Mouse (Mus musculus): ENCODE measurements around the gene Tph1. TPM values are rescaled to one million over a fixed set of nuclear protein-coding genes. Genes with fewer than 3 reads are reported as not detected.

Tph1 gene
- polyA plus RNA-seq (2015; fragmentation: Nextera tagmentation; extraction: Ambion mirVana): 0.53 and 0.67 TPM in 2 replicates

DNA sequence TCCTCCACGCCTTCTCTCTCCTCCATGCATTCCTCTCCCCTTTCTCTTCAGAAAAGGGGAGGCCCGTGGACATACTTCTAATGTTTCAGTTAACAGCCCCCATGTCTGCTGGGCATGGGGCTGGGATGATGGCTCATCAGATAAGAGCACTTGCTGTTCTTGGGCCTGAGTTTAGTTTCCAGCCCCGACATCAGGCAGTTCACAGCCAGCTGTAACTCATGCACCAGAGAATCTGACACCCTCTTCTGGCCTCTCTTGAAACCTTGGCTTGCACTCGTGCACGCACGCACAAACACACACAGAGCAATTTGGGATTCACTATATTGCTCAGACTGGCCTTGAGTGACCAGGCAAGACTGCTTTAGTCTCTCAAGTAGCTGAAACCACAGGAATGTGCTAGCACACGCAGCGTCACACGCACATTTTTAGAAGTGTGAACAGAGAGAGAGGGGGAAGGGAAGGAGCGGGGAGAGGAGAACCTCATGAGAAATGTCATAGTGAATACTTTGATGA is at the start of gene Tph1:
Gene Tph1, minus strand, starts transcription at position 378 of the 513 bp plus-strand sequence.
- Histone ChIP-seq H3K4me2 (no peak within 1 kb of the TSS), H3K27me3 (replicated peaks) (peaks cover under 1% of the 10 kb centered on the region; the same call in 1 of the 2 replicates), H3K4me1 (0 out of 2 replicates have a peak, but pooled peaks cover 2% of the 10 kb centered on the region), H3K36me3 (no peaks in the 10 kb centered on the region), H3K4me3 (replicated peaks) (no peak within 1 kb of the TSS), H3K9me3 (no peaks in the 10 kb centered on the region), H3K9ac (no peak within 1 kb of the TSS), H3K27ac (no peak within 1 kb of the TSS)
- no peak for ATAC-seq (ENCODE audit: insufficient read depth, low FRiP score, low read depth)
- 42% methylated on average over 10 of the region's 10 CpGs for WGBS

DNA sequence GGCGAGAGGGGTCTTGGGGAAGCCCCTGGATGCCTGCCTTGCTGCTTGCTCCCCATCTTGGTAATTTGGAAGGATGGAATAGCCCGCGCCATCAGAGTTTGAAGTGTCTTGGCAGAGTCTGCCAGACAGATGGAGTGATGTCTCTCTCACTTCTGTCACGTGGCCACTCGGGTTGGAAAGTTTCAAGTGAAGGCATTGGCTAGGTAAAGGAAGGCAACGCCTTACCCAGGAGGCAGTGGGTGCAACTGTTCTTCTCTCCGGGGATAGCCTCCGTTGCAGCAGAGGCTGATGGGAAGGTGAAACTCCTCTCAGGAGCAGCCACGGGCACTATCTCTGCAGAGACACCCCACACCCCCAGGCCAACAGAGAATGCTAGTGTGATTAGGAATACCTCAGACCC is 48.1 kb upstream of the Tph1 start:
- no peaks in the 10 kb centered on the region for H3K36me3 ChIP-seq
- H3K4me1 ChIP-seq: no peaks in the 10 kb centered on the region
- ATAC-seq (ENCODE audit: insufficient read depth, low FRiP score, low read depth): no peak
- H3K27me3 ChIP-seq (replicated peaks): no peaks in the 10 kb centered on the region
- H3K27ac ChIP-seq: no peak overlapping the region
- H3K4me2 ChIP-seq: no peak overlapping the region
- H3K9ac ChIP-seq: no peak overlapping the region
- WGBS: 70% methylated on average over 9 of the region's 9 CpGs
- H3K9me3 ChIP-seq: no peaks in the 10 kb centered on the region
- H3K4me3 ChIP-seq (replicated peaks): no peak overlapping the region

DNA sequence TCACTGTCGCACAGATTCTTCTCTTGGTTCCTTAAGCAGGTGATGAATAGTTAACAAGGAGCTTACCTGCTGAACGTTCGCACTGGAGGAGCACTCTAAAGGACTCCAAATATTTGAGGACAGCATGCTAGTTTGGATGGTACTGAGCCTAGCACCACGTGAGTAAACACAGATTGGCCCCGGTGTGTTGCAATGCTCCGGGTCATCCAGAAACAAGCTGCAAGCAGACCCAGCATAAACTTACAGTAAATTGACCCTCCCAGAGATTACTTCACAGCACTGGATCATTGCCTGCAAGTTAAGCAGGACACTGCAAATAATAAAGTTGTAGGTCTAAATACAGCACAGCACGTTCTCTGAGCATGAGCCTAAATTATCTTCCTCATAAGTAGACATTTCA is 47.2 kb upstream of the Tph1 start:
- Histone ChIP-seq H3K36me3 (no peaks in the 10 kb centered on the region), H3K27me3 (replicated peaks) (no peaks in the 10 kb centered on the region), H3K9ac (no peak overlapping the region), H3K9me3 (no peaks in the 10 kb centered on the region), H3K27ac (no peak overlapping the region), H3K4me2 (no peak overlapping the region), H3K4me3 (replicated peaks) (no peak overlapping the region), H3K4me1 (no peaks in the 10 kb centered on the region)
- 53% methylated on average over 7 of the region's 7 CpGs for WGBS
- peak; percentile 65; the same call in 1 of the 2 replicates for ATAC-seq (ENCODE audit: insufficient read depth, low FRiP score, low read depth)

DNA sequence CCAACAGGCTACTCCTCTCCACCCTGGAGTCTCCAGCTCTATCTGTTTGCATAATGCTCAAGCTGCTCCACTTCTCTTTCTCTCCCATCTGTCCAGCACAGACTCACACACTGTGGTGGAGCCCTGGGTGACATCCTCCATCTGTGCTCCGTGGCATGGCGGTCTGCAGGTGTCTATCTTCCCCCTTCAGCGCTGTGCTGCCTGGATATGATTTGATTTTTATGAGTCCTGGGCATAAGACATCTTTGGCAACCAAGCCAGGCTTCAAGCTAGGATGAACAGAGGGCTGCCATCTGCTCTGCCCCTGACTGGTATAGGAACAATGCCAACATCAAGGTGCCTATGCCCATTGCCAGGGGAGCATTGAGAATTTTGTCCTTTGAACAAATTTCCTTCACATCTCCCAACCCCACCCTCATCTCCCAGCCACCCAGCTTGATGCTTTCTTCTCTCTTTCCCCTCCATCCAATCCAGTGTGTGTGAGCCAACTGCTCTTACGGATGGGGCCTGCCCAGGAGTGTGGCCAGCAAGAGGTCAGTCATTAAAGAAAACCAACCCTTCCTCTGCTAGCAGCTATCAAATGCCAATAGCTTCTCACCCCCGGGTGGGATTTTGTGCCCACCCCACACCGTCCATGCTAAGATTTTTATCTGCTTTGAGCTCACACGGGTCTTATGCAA is 46.4 kb upstream of the Tph1 start:
- H3K9ac ChIP-seq: no peak overlapping the region
- WGBS: 80% methylated on average over 7 of the region's 7 CpGs
- H3K27me3 ChIP-seq (replicated peaks): no peaks in the 10 kb centered on the region
- ATAC-seq (ENCODE audit: insufficient read depth, low FRiP score, low read depth): no peak
- H3K9me3 ChIP-seq: no peaks in the 10 kb centered on the region
- H3K4me2 ChIP-seq: no peak overlapping the region
- H3K4me1 ChIP-seq: no peaks in the 10 kb centered on the region
- no peak overlapping the region for H3K27ac ChIP-seq
- no peak overlapping the region for H3K4me3 ChIP-seq (replicated peaks)
- H3K36me3 ChIP-seq: no peaks in the 10 kb centered on the region

DNA sequence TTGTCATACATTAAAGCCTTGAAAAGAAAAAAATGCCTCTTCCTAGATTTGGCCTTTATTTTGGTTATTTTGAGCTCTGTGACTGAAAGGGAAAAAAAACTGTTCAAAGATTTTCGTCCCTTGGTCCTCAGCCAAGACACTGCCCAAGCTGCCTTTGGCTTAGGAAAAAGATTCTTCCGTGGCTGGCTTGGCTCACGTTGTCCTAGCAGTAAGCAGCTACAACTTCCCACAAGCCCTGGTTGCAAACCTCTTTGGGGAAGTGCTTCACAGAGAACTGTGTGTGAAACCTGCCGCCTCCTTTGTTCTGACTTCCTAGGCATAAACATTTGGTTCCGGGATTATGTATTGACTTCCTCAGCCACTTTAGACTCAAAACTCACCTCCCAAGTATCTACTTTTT is 44.6 kb upstream of the Tph1 start:
- 40% methylated on average over 5 of the region's 5 CpGs for WGBS
- no peaks in the 10 kb centered on the region for H3K27me3 ChIP-seq (replicated peaks)

DNA sequence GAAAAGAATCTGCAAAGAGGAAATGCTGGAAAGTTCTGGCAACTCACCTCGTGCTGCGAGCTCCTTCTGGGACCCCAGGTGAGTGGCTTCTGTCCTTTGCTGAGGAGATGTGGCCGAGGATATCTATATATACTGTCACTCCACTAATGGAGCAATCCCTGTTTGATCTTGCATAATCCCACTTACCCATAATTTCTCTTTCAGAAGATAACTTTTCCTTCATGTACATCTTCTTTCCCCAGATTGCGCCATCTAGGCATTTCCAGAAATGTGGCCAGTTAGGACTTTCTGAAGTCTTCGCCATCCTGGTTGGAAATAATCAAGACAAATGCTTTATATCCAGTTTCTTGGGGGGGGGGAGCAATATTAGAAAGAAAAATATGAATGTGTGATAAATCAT is 43.3 kb upstream of the Tph1 start, which contains the start of gene Saa3:
Gene Saa3, minus strand, starts transcription at position 101 of the 400 bp plus-strand sequence.
- 84% methylated on average over 5 of the region's 5 CpGs for WGBS
- ATAC-seq (ENCODE audit: insufficient read depth, low FRiP score, low read depth): no peak
- H3K27me3 ChIP-seq (replicated peaks): no peaks in the 10 kb centered on the region
- H3K27ac ChIP-seq: no peak within 1 kb of the TSS
- H3K4me2 ChIP-seq: no peak within 1 kb of the TSS
- H3K36me3 ChIP-seq: no peaks in the 10 kb centered on the region
- no peak within 1 kb of the TSS for H3K9ac ChIP-seq
- H3K4me3 ChIP-seq (replicated peaks): no peak within 1 kb of the TSS
- no peaks in the 10 kb centered on the region for H3K9me3 ChIP-seq
- H3K4me1 ChIP-seq: no peaks in the 10 kb centered on the region

More for the DNA sequence above, 44.6 kb upstream of the Tph1 start:
- ATAC-seq (ENCODE audit: insufficient read depth, low FRiP score, low read depth): no peak
- Histone ChIP-seq H3K4me2 (no peak overlapping the region), H3K9me3 (no peaks in the 10 kb centered on the region), H3K36me3 (no peaks in the 10 kb centered on the region), H3K4me3 (replicated peaks) (no peak overlapping the region), H3K9ac (no peak overlapping the region), H3K4me1 (no peaks in the 10 kb centered on the region), H3K27ac (no peak overlapping the region)

DNA sequence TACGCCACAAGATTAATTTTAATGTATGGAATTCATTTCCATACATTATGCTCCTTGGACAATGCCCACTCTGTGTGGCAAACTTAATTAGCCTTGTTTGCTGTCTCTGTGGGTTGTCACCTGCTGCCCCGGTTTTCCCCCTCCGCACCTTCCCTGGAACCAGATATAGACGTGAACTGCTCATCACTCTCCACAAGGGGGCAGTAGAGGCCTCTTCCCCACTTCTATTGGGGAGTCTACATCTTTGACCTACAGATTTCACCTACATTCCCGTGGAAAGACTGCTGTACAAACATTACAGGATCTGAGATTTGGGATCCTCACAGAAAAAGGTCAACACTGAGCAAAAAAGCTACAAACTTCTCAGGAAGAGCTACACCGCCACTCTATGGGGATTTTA is 42.2 kb upstream of the Tph1 start:
- no peak overlapping the region for H3K4me3 ChIP-seq (replicated peaks)
- H3K27ac ChIP-seq: no peak overlapping the region
- no peak overlapping the region for H3K9ac ChIP-seq
- WGBS: 31% methylated on average over 6 of the region's 6 CpGs
- ATAC-seq (ENCODE audit: insufficient read depth, low FRiP score, low read depth): no peak
- no peaks in the 10 kb centered on the region for H3K27me3 ChIP-seq (replicated peaks)
- H3K4me1 ChIP-seq: peaks cover 2% of the 10 kb centered on the region
- no peaks in the 10 kb centered on the region for H3K36me3 ChIP-seq
- no peaks in the 10 kb centered on the region for H3K9me3 ChIP-seq
- no peak overlapping the region for H3K4me2 ChIP-seq

DNA sequence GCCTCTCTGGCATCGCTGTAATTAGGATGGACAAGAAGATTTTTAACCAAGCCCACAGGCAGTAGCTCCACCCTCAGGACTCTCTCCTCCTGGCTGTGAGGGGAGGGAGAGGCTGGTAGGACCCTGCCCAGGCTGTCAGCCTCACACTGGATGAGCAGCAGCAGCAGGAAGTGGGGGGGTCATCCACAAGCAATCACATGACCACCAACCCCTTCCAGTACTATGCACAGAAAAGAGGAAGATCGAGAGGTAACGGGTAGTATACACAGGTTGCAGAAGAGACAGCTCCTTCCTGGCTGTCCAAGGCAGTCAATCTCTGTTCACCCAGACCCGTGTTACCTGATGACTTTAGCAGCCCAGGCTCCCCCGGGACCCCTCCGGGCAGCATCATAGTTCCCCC is 39.9 kb upstream of the Tph1 start:
- H3K9me3 ChIP-seq: no peaks in the 10 kb centered on the region
- ATAC-seq (ENCODE audit: insufficient read depth, low FRiP score, low read depth): no peak
- H3K36me3 ChIP-seq: peaks cover 5% of the 10 kb centered on the region; the same call in 1 of the 2 replicates
- H3K4me2 ChIP-seq: no peak overlapping the region
- WGBS: 61% methylated on average over 6 of the region's 6 CpGs
- no peak overlapping the region for H3K4me3 ChIP-seq (replicated peaks)
- H3K9ac ChIP-seq: no peak overlapping the region
- no peak overlapping the region for H3K27ac ChIP-seq
- peaks cover 7% of the 10 kb centered on the region for H3K4me1 ChIP-seq
- H3K27me3 ChIP-seq (replicated peaks): no peaks in the 10 kb centered on the region

DNA sequence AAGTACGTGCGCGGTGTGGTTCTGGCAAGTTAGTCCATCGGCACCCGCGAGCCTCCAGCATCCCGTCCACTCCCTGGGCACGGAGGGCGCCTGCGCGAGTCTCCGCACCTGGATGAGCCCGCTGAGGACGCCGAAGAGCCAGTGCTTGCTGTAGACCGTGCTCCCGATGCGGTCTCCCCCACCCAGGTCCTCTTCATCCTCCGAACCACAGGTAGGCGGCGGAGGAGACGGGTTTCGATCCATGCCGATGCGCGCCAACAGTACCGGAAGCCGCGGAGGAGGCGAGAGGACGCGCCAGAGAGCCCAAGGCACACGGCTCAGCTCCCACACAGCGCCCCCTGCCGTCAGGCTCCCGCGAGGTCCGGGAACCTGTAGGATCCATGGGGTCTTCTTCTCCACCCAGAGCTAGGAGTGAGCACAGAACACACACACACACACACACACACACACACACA is 38.1 kb upstream of the Tph1 start, which contains the start of gene Saal1:
Gene Saal1, minus strand, starts transcription at position 291 of the 455 bp plus-strand sequence.
- H3K4me2 ChIP-seq: peak within 1 kb of the TSS; percentile 50
- peaks cover 7% of the 10 kb centered on the region for H3K4me1 ChIP-seq
- peak within 1 kb of the TSS; percentile 59 for H3K9ac ChIP-seq
- H3K9me3 ChIP-seq: no peaks in the 10 kb centered on the region
- under 1% methylated on average over 38 of the region's 38 CpGs for WGBS
- peak; percentile 93 for ATAC-seq (ENCODE audit: insufficient read depth, low FRiP score, low read depth)
- peak within 1 kb of the TSS; percentile 72 for H3K4me3 ChIP-seq (replicated peaks)
- H3K27me3 ChIP-seq (replicated peaks): no peaks in the 10 kb centered on the region
- peaks cover 18% of the 10 kb centered on the region for H3K36me3 ChIP-seq
- peak within 1 kb of the TSS; percentile 76; the same call in 1 of the 2 replicates for H3K27ac ChIP-seq

DNA sequence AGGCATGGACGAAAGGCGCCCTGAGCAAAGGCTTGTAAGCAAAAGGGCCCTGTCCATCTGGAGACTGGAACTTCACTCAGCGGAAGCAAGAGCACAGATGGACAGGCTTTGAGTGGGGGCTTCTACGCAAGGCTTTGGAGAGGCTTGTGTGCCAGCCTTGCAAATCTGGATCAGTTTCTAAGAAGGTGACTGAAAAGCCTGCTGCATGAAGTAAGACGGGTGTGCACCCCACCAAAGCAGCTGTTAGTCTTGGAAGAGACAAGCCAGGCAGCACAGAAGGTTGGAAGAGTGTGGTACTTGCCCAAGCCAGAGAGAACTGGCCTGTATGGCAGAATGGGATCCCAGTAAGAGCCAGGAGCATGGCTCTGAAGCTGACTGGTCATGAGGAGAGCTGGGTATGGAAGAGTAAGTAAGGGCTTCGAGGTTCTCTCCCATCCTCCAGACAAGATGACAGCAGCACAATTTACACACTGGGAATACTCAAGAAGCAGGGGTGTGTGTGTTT is 28.2 kb upstream of the Tph1 start:
- Histone ChIP-seq H3K4me2 (no peak overlapping the region), H3K9me3 (no peaks in the 10 kb centered on the region), H3K4me3 (replicated peaks) (no peak overlapping the region), H3K4me1 (no peaks in the 10 kb centered on the region), H3K27me3 (replicated peaks) (no peaks in the 10 kb centered on the region), H3K36me3 (peaks cover 76% of the 10 kb centered on the region), H3K9ac (no peak overlapping the region), H3K27ac (no peak overlapping the region)
- WGBS: 93% methylated on average over 6 of the region's 6 CpGs
- no peak for ATAC-seq (ENCODE audit: insufficient read depth, low FRiP score, low read depth)

DNA sequence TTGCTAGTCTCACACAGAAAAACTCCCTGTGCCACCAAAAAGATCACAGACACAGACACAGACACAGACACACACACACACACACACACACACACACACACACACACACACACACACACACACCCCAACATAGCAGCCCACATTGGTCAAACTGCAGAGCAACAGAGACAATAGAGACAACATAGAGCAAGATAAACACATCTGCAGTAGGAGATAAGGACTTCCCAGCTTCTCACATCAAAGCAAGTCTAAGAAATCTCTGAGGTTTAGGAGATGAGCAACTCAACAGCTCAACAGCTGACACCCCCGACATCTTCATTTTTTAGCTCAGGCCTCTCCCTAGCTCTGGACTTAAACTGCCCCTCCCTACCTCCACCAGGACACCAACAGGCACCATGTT is 24.4 kb upstream of the Tph1 start:
- H3K9ac ChIP-seq: no peak overlapping the region
- H3K27me3 ChIP-seq (replicated peaks): no peaks in the 10 kb centered on the region
- H3K9me3 ChIP-seq: no peaks in the 10 kb centered on the region
- peaks cover 54% of the 10 kb centered on the region for H3K36me3 ChIP-seq
- H3K4me3 ChIP-seq (replicated peaks): no peak overlapping the region
- H3K4me2 ChIP-seq: no peak overlapping the region
- ATAC-seq (ENCODE audit: insufficient read depth, low FRiP score, low read depth): no peak
- no peaks in the 10 kb centered on the region for H3K4me1 ChIP-seq
- WGBS: 66% methylated on average over 1 of the region's 1 CpGs
- H3K27ac ChIP-seq: no peak overlapping the region

DNA sequence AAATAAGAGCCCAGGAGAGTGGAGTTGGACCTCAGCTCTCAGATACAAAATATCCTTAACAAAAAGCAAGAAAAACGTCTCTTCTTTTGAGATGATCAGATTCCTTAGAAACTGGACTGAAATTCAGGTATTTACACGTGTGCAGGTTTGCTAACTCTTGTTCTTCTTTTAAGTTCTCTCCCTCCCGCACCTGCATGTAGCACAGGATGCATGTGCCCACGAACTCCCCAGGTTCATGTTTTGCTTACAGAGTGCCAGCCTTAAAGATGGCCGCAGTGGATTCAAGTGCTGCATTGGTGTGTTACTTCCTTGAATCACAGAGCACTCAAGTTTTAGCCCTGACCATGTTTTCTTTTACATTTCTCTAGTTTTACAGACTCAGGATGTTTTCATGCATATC is 14.5 kb upstream of the Tph1 start:
- ATAC-seq (ENCODE audit: insufficient read depth, low FRiP score, low read depth): no peak
- no peak overlapping the region for H3K9ac ChIP-seq
- H3K27ac ChIP-seq: no peak overlapping the region
- no peaks in the 10 kb centered on the region for H3K4me1 ChIP-seq
- no peak overlapping the region for H3K4me2 ChIP-seq
- H3K27me3 ChIP-seq (replicated peaks): no peaks in the 10 kb centered on the region
- H3K9me3 ChIP-seq: no peaks in the 10 kb centered on the region
- 79% methylated on average over 5 of the region's 5 CpGs for WGBS
- H3K4me3 ChIP-seq (replicated peaks): no peak overlapping the region
- H3K36me3 ChIP-seq: peaks cover 28% of the 10 kb centered on the region
